Mouse (Mus musculus) forebrain, postnatal 0 days (tissue): ENCODE measurements at regions not wholly inside any gene's neighbourhood (a gene's known extent, or its start where the extent isn't known, plus 50 kb on each side); places are given as distances from the start of the nearest gene placed in this dataset.

Experiments used
- ATAC-seq: fragments of 200-750 bp; cut with Nextera tagmentation; 2 replicates; pipeline ENCODE4 v1.8.0; 2017; ENCODE audit warnings: mild to moderate bottlenecking, moderate library complexity
- DNase-seq: peaks from one replicate; pipeline ENCODE4 v3.0.0-alpha.2; 2015
- H3K27ac ChIP-seq: fragments of 300-500 bp; sonication (generic); 2 replicates; pipeline ENCODE4 v1.5.1; 2014; ENCODE audit warnings: low read depth, mild to moderate bottlenecking, antibody characterized with exemption, low read length, moderate library complexity, mixed read lengths
- H3K27me3 ChIP-seq: fragments of 300-500 bp; sonication (generic); 2 replicates; pipeline ENCODE4 v1.6.1; 2014; ENCODE audit warnings: mild to moderate bottlenecking, low read length, mixed read lengths; ENCODE audit not compliant: insufficient read depth
- H3K36me3 ChIP-seq: fragments of 300-500 bp; sonication (generic); 2 replicates; pipeline ENCODE4 v1.6.1; 2014; ENCODE audit warnings: mild to moderate bottlenecking, moderate library complexity; ENCODE audit not compliant: insufficient read depth
- H3K4me1 ChIP-seq: fragments of 300-500 bp; sonication (generic); 2 replicates; pipeline ENCODE4 v1.6.1; 2014; ENCODE audit warnings: antibody characterized with exemption; ENCODE audit not compliant: insufficient read depth
- H3K4me2 ChIP-seq: fragments of 300-500 bp; sonication (generic); 2 replicates; pipeline ENCODE4 v1.6.1; 2014; ENCODE audit warnings: low read depth, mild to moderate bottlenecking, moderate library complexity
- H3K4me3 ChIP-seq: fragments of 300-500 bp; sonication (generic); 2 replicates; pipeline ENCODE4 v1.5.1; 2014; ENCODE audit warnings: low read depth, low read length, mixed read lengths
- H3K9ac ChIP-seq: fragments of 300-500 bp; sonication (generic); 2 replicates; pipeline ENCODE4 v1.6.1; 2014; ENCODE audit warnings: mild to moderate bottlenecking
- H3K9me3 ChIP-seq: fragments of 300-500 bp; sonication (generic); 2 replicates; pipeline ENCODE4 v1.6.1; 2016; ENCODE audit warnings: low read length
- CTCF ChIP-seq: sonication (generic); IDR thresholded peaks from 2 replicates; pipeline ENCODE4 v1.5.1; 2016; ENCODE audit warnings: antibody characterized with exemption, control low read depth, low read depth
- WGBS: fragments of 180-500 bp; shearing (Covaris S2); extraction: QIAGEN DNeasy Blood & Tissue Kit; methylation state at CpG from one replicate; pipeline ENCODE4 v1.1.7; 2014; 5-methylcytosine and 5-hydroxymethylcytosine counted together

- TF ChIP-seq CTCF = no peak
- no peak for ATAC-seq
- H3K36me3 ChIP-seq = no peaks in the 10 kb centered on the region
- 13% methylated on average over 5 of the region's 5 CpGs for WGBS
- no peaks in the 10 kb centered on the region for H3K9me3 ChIP-seq
- no peak overlapping the region for H3K27ac ChIP-seq
- H3K4me1 ChIP-seq = no peaks in the 10 kb centered on the region
- H3K4me2 ChIP-seq = no peak overlapping the region
- no peak for DNase-seq
- H3K9ac ChIP-seq = no peak overlapping the region
- no peak overlapping the region for H3K4me3 ChIP-seq
- no peaks in the 10 kb centered on the region for H3K27me3 ChIP-seq
Observed at GRCm38 (mm10) chr7:36268966-36269365, 429.0 kb upstream of the Tshz3 start.

DNA sequence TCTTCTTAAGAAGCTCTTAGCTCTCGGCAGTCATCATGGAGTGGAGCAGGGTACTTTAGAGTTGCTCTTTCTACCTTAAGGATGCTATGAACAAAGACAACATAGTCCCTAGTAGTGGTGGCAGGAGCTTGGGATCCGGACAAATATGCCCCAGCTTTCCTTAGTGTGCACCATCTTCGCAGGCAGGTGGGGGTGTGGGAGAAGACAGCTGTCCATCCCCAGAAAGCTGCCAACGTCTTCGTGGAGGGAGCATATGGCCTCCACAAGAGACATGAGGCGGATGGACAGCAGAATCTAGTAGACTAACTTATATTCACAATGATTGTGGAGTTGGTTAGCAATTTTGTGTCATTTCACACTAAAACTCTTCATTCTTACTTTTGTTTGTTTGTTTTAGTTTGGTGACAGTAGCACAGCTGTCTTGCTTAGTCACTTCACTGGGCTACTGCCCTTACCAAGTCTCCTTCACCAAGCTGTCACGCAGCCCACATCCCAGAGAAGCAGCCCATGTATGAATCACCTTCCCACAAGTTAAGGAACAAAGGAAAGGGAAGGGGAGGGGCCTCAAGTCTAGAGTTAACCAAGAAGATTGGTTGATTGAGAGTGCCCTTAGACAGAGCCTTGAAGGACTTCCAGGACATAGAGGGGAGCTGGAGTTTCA, 432.6 kb upstream of the Tshz3 start:
- Histone ChIP-seq H3K27ac (no peak overlapping the region), H3K9me3 (no peaks in the 10 kb centered on the region), H3K4me3 (no peak overlapping the region), H3K4me1 (no peaks in the 10 kb centered on the region), H3K36me3 (no peaks in the 10 kb centered on the region), H3K9ac (no peak overlapping the region), H3K27me3 (no peaks in the 10 kb centered on the region), H3K4me2 (no peak overlapping the region)
- WGBS = 79% methylated on average over 7 of the region's 7 CpGs
- ATAC-seq (no peak), DNase-seq (no peak)
- no peak for TF ChIP-seq CTCF

DNA sequence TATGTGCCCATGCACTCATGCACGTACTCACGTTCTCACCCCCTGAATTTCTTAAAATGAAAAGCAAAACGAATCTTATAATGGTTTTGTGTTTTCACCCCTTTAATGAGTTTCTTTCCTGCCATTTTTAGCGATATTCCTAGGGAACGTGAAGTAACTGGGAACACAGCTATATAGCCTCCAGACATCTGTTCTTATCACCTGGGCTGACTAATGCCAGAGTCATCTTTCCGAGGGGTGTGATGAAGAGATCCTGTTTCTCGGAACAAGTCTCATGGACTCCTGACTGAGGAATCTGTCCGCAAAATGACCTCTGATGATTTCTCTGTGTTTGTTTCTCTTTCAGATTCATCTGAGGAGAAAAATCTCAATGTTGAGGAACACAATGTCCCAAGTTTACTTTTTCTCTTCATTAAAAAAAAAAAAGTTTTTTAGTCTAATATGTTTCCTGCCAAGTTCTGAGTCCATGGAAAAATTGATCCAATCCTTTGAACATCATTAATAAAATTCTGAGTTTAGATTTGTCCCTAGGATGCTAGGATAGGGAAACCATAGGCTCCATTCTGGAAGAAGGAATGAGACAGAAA, 435.7 kb upstream of the Tshz3 start:
- no peak overlapping the region for H3K4me2 ChIP-seq
- TF ChIP-seq CTCF = no peak
- 81% methylated on average over 8 of the region's 8 CpGs for WGBS

DNA sequence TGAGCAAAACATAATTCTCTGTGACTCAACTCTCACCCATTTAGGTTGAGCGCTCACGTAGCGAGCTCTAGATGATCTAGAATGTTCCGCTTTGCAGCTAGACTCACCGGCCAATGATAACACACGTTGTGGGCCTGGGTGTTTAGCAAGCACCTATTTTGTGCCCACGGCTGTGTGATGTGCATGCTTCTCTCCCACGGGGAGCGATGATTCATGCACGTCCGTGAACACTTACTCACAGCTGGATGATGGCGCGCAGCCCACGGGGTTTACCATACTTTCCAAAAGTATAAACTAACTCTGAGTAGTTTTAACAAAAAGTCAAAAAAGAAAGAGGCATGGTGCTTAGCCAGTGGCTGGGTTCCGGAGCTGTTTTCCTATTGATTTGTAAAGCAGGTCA, 440.8 kb upstream of the Tshz3 start:
- Histone ChIP-seq H3K27ac (no peak overlapping the region), H3K4me3 (no peak overlapping the region), H3K4me2 (no peak overlapping the region), H3K27me3 (no peaks in the 10 kb centered on the region), H3K36me3 (no peaks in the 10 kb centered on the region), H3K9ac (no peak overlapping the region), H3K9me3 (no peaks in the 10 kb centered on the region), H3K4me1 (no peaks in the 10 kb centered on the region)
- ATAC-seq (no peak), DNase-seq (no peak)
- no peak for TF ChIP-seq CTCF
- 94% methylated on average over 15 of the region's 15 CpGs for WGBS

More for the DNA sequence above, 435.7 kb upstream of the Tshz3 start:
- Histone ChIP-seq H3K9me3 (no peaks in the 10 kb centered on the region), H3K27ac (no peak overlapping the region), H3K4me3 (no peak overlapping the region), H3K9ac (no peak overlapping the region), H3K36me3 (no peaks in the 10 kb centered on the region), H3K27me3 (no peaks in the 10 kb centered on the region), H3K4me1 (no peaks in the 10 kb centered on the region)
- DNase-seq (no peak), ATAC-seq (no peak)

DNA sequence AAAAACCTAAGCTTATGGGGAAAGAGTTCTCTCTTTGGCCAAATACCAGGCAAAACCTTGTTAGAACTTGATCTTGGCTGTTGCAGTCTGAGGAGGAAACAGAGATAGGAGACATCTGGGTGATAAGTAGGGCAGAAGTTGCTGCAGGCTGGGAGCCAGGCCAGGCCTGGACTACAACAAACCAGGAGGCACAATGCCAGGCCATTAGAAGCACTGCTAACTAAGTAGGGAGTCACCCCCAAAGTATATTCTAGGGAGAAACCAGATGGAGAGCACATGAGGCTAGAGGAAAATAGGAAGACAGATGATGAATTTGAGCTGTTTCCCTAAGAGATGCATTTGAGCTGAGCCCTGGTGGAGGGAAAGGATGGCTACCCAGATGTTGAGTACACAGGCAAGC, 444.6 kb upstream of the Zfp507 start:
- ATAC-seq (no peak), DNase-seq (no peak)

GRCm38 (mm10) chr7:36236673-36237072, 433.9 kb upstream of the Zfp507 start:
- WGBS = 97% methylated on average over 2 of the region's 2 CpGs
- Histone ChIP-seq H3K4me3 (no peak overlapping the region), H3K27me3 (no peaks in the 10 kb centered on the region), H3K4me2 (no peak overlapping the region), H3K9ac (no peak overlapping the region), H3K27ac (no peak overlapping the region), H3K9me3 (no peaks in the 10 kb centered on the region), H3K36me3 (no peaks in the 10 kb centered on the region), H3K4me1 (no peaks in the 10 kb centered on the region)
- TF ChIP-seq CTCF = peak; percentile 21; the same call in 1 of the 2 replicates
- DNase-seq (no peak), ATAC-seq (no peak)

More for the DNA sequence above, 444.6 kb upstream of the Zfp507 start:
- H3K4me2 ChIP-seq = no peak overlapping the region
- TF ChIP-seq CTCF = no peak
- no peaks in the 10 kb centered on the region for H3K27me3 ChIP-seq
- H3K9ac ChIP-seq = no peak overlapping the region
- H3K4me3 ChIP-seq = no peak overlapping the region
- no peak overlapping the region for H3K27ac ChIP-seq
- no peaks in the 10 kb centered on the region for H3K4me1 ChIP-seq
- no peaks in the 10 kb centered on the region for H3K36me3 ChIP-seq
- H3K9me3 ChIP-seq = peaks cover 5% of the 10 kb centered on the region; the same call in 1 of the 2 replicates

GRCm38 (mm10) chr7:36229031-36229430, 426.2 kb upstream of the Zfp507 start:
- DNase-seq (no peak), ATAC-seq (no peak)
- Histone ChIP-seq H3K4me3 (no peak overlapping the region), H3K9ac (no peak overlapping the region), H3K9me3 (no peaks in the 10 kb centered on the region), H3K4me1 (no peaks in the 10 kb centered on the region), H3K27me3 (no peaks in the 10 kb centered on the region), H3K36me3 (no peaks in the 10 kb centered on the region), H3K27ac (no peak overlapping the region), H3K4me2 (no peak overlapping the region)
- TF ChIP-seq CTCF = no peak
